Mouse (Mus musculus) bone marrow, adult 2 months (tissue): ENCODE measurements around the gene C130050O18Rik.

Experiments
- CTCF ChIP-seq: fragments of 200-500 bp; IDR thresholded peaks from 2 replicates; pipeline ENCODE4 v1.5.1; 2011; ENCODE audit warnings: low read length, control low read depth; ENCODE audit not compliant: control insufficient read depth, insufficient read depth
- POLR2A ChIP-seq: fragments of 200-500 bp; IDR thresholded peaks from 2 replicates; pipeline ENCODE4 v1.6.1; 2011; ENCODE audit warnings: low read depth, mild to moderate bottlenecking, control low read depth, low read length, borderline replicate concordance; ENCODE audit not compliant: control insufficient read depth

- TF ChIP-seq POLR2A (no peak), CTCF (no peak)
Measured at GRCm38 (mm10) chr5:139418633-139419032, 13.6 kb downstream of the C130050O18Rik start.
